Mouse (Mus musculus): Measurements from ENCODE around the gene Mydgf.
A peak's percentile ranks its signal among the peaks of the same experiment; 100 is the strongest.

The Mydgf gene

GRCm38 (mm10) chr17:56139858-56140595, 43.7 kb downstream of the Mydgf start, which contains the start of gene Sema6b:
Gene Sema6b (minus strand): TSS chr17:56140343.
- peak; percentile 74 for DNase-seq

- DNase-seq, result no peak
These were observed 44.4 kb downstream of the Mydgf start for GRCm38 (mm10) chr17:56139355-56139754.

- DNase-seq, result no peak
These were observed 45.7 kb downstream of the Mydgf start for GRCm38 (mm10) chr17:56137839-56138613.

- no peak for DNase-seq
These were observed 47.2 kb downstream of the Mydgf start for GRCm38 (mm10) chr17:56136558-56136957.

- peak; percentile 73 for DNase-seq
These were observed 49.2 kb downstream of the Mydgf start for GRCm38 (mm10) chr17:56134463-56134971.

GRCm38 (mm10) chr17:56133457-56134363, 50.0 kb downstream of the Mydgf start:
- no peak for DNase-seq

GRCm38 (mm10) chr17:56132661-56133060, 51.1 kb downstream of the Mydgf start:
- DNase-seq, result peak; percentile 59 to 60

- DNase-seq, result peak; percentile 65 to 70
These were observed 51.9 kb downstream of the Mydgf start for GRCm38 (mm10) chr17:56131814-56132213.

- DNase-seq, result no peak
These were observed 52.6 kb downstream of the Mydgf start for GRCm38 (mm10) chr17:56131136-56131535.

- DNase-seq, result no peak
These were observed 55.5 kb downstream of the Mydgf start for GRCm38 (mm10) chr17:56128246-56128645.

GRCm38 (mm10) chr17:56126175-56126574, 57.5 kb downstream of the Mydgf start:
- DNase-seq, result no peak

All from thymus, postnatal 36 days (tissue).